Mouse (Mus musculus) forebrain, postnatal 0 days (tissue): ENCODE data around the gene Eaf1. TPM values are rescaled to one million over a fixed set of nuclear protein-coding genes. Genes with fewer than 3 reads are reported as not detected.

ENCODE experiments used
- ATAC-seq: fragments of 200-750 bp; cut with Nextera tagmentation; 2 replicates; pipeline ENCODE4 v1.8.0; 2017; ENCODE audit warnings: mild to moderate bottlenecking, moderate library complexity
- DNase-seq: peaks from one replicate; pipeline ENCODE4 v3.0.0-alpha.2; 2015
- H3K27ac ChIP-seq: fragments of 300-500 bp; sonication (generic); 2 replicates; pipeline ENCODE4 v1.5.1; 2014; ENCODE audit warnings: low read depth, mild to moderate bottlenecking, antibody characterized with exemption, low read length, moderate library complexity, mixed read lengths
- H3K27me3 ChIP-seq: fragments of 300-500 bp; sonication (generic); 2 replicates; pipeline ENCODE4 v1.6.1; 2014; ENCODE audit warnings: mild to moderate bottlenecking, low read length, mixed read lengths; ENCODE audit not compliant: insufficient read depth
- H3K36me3 ChIP-seq: fragments of 300-500 bp; sonication (generic); 2 replicates; pipeline ENCODE4 v1.6.1; 2014; ENCODE audit warnings: mild to moderate bottlenecking, moderate library complexity; ENCODE audit not compliant: insufficient read depth
- H3K4me1 ChIP-seq: fragments of 300-500 bp; sonication (generic); 2 replicates; pipeline ENCODE4 v1.6.1; 2014; ENCODE audit warnings: antibody characterized with exemption; ENCODE audit not compliant: insufficient read depth
- H3K4me2 ChIP-seq: fragments of 300-500 bp; sonication (generic); 2 replicates; pipeline ENCODE4 v1.6.1; 2014; ENCODE audit warnings: low read depth, mild to moderate bottlenecking, moderate library complexity
- H3K4me3 ChIP-seq: fragments of 300-500 bp; sonication (generic); 2 replicates; pipeline ENCODE4 v1.5.1; 2014; ENCODE audit warnings: low read depth, low read length, mixed read lengths
- H3K9ac ChIP-seq: fragments of 300-500 bp; sonication (generic); 2 replicates; pipeline ENCODE4 v1.6.1; 2014; ENCODE audit warnings: mild to moderate bottlenecking
- H3K9me3 ChIP-seq: fragments of 300-500 bp; sonication (generic); 2 replicates; pipeline ENCODE4 v1.6.1; 2016; ENCODE audit warnings: low read length
- CTCF ChIP-seq: sonication (generic); IDR thresholded peaks from 2 replicates; pipeline ENCODE4 v1.5.1; 2016; ENCODE audit warnings: antibody characterized with exemption, control low read depth, low read depth
- WGBS: fragments of 180-500 bp; shearing (Covaris S2); extraction: QIAGEN DNeasy Blood & Tissue Kit; methylation state at CpG from one replicate; pipeline ENCODE4 v1.1.7; 2014; 5-methylcytosine and 5-hydroxymethylcytosine counted together
- polyA plus RNA-seq: library from polyadenylated mRNA; unstranded; fragments of >200 nt; fragmentation: Nextera tagmentation; extraction: Ambion mirVana; gene quantifications from 2 replicates; pipeline ENCODE4 v1.2.1, GENCODE M21; 2015
- total RNA-seq: library from RNA; depleted of rRNA; stranded (reverse); fragments of >200 nt; gene quantifications from 2 replicates; pipeline ENCODE4 v1.2.3, GENCODE M21; 2014

Gene Eaf1
- total and polyA plus RNA-seq, 2 experiments from 2014 or later = 5.5 to 10.1 TPM

DNA sequence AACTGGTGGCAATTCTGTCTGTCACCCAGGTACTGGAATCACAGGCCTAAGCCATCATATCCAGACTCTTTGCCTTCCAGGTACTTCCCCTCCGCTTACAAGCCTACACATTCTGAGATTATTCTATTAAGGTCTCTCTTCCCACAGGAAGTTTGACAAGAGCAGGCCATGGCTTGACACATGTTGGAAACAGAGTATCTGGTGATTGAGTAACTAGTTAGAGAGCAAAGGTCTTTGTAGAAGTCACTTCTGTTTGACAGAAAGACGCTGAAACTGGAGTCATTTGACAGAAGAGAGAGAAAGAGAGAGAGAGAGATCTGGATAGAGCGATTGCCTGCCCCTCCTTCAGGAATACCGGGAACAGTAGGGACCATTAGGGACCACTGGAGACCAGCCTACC, 36.6 kb downstream of the Eaf1 start:
- Histone ChIP-seq H3K36me3 (no peaks in the 10 kb centered on the region), H3K4me2 (no peak overlapping the region), H3K9me3 (no peaks in the 10 kb centered on the region), H3K27ac (no peak overlapping the region), H3K4me3 (no peak overlapping the region), H3K4me1 (no peaks in the 10 kb centered on the region), H3K27me3 (no peaks in the 10 kb centered on the region), H3K9ac (no peak overlapping the region)
- no peak for TF ChIP-seq CTCF
- no peak for ATAC-seq
- 94% methylated on average over 4 of the region's 4 CpGs for WGBS
- no peak for DNase-seq

DNA sequence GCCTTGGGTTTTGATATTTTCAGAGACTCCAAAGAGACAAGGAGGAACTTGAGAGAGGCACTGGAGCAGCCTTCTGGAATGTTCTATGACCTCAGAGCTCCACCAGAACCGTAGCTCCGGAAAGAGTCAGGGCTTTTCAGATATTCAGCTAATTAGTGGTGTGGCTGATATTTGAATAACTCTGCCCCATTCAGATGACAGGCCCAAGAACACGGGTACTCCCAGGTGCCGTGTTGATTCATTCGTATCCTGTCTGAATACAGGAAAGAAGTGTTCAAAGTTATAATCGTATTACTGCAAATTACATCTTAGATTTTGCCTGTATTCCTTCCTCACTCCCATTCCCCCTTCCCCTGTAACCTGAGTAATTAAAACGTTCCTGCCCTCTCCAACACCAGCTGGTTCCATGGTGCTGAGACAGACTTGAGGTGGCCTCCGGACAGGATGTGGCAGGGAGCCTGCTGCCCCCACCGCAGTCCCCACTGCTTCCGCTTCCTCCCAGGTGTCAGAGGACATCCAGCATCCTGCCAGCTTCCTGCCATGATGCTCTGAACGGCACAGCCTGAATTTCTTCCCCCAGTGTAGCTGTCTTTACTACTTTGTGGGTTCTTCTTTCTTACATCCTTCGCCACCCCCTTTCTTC, 37.4 kb downstream of the Eaf1 start:
- no peaks in the 10 kb centered on the region for H3K27me3 ChIP-seq
- no peaks in the 10 kb centered on the region for H3K36me3 ChIP-seq
- TF ChIP-seq CTCF = no peak
- no peak overlapping the region for H3K9ac ChIP-seq
- H3K4me2 ChIP-seq = no peak overlapping the region
- 72% methylated on average over 12 of the region's 12 CpGs for WGBS
- H3K4me3 ChIP-seq = no peak overlapping the region
- ATAC-seq = no peak
- DNase-seq = no peak
- no peak overlapping the region for H3K27ac ChIP-seq
- H3K9me3 ChIP-seq = no peaks in the 10 kb centered on the region
- no peaks in the 10 kb centered on the region for H3K4me1 ChIP-seq

DNA sequence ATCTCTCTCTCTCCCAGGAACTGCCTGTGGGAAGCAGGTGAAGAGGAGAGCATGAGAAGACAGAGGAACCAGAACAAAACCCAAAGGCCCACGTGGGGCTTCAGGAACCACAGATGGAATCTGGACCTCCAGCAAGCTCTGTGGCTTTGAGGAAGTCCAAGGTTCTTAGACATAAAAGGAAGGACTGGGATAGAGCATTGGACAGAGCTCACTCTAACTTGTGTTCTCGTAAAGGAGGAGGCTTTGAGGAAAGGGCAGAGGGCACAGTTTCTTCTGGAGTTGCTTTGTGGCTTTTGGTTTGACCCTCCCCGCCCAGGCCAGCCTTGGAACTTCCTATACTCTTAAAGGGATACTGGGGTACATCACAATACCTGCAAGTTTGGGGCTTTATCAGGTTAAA, 38.5 kb downstream of the Eaf1 start:
- no peaks in the 10 kb centered on the region for H3K36me3 ChIP-seq
- no peak overlapping the region for H3K9ac ChIP-seq
- H3K4me2 ChIP-seq = no peak overlapping the region
- no peak for ATAC-seq
- no peak for TF ChIP-seq CTCF
- DNase-seq = no peak
- H3K27me3 ChIP-seq = no peaks in the 10 kb centered on the region
- WGBS = 66% methylated on average over 3 of the region's 3 CpGs
- no peak overlapping the region for H3K27ac ChIP-seq
- H3K4me3 ChIP-seq = no peak overlapping the region
- no peaks in the 10 kb centered on the region for H3K9me3 ChIP-seq
- no peaks in the 10 kb centered on the region for H3K4me1 ChIP-seq

DNA sequence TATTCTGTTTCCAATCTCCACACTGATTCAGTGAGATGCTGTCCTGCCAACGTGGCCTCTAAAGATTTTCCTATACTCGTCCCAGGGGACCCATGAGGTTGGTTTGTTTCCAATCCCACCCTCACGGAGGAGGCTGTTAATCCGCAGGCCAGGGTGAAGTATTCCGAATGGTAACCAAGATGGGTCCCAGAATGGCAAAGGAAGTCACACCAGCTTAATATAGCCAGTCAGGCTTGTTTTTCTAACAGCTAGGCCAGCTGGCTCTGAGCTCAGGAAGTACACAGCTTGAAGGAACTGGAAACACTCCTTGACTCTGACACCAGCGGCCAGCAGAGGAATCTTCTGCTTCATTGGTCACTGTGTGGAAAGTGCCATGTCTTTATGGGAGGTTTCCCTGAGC, 43.1 kb downstream of the Eaf1 start:
- no peak for ATAC-seq

DNA sequence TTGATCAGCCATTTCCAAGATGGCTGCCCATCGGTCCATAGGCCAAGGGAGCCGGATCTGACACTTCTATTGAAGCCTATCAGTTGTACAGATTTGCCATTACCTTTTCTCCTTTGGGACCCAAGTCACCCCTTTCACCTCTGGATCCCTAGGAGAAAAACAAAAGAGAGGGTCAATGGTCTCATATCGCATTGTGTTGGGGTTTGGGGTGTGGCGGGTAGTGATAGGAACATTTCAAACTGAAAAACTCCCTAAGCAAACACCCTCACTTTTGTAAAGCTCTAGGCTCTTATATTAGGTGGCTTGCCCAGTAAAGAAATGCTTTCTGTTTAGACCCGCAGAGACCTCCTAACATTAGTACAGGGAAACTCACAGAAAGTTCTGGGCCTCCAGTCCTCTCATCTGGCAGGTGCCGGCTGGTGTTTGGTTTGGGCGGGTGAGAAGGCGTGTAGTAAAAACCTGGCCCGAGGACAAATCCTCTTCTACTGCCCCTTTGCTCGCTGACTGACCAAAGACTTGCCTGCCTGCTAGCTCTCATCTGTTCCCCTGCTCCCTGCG, 49.8 kb downstream of the Eaf1 start:
- H3K27me3 ChIP-seq = no peaks in the 10 kb centered on the region
- WGBS = 84% methylated on average over 11 of the region's 11 CpGs
- H3K27ac ChIP-seq = no peak overlapping the region
- H3K4me1 ChIP-seq = no peaks in the 10 kb centered on the region
- H3K9me3 ChIP-seq = no peaks in the 10 kb centered on the region
- H3K4me2 ChIP-seq = no peak overlapping the region
- TF ChIP-seq CTCF = no peak
- ATAC-seq (no peak), DNase-seq (no peak)
- H3K9ac ChIP-seq = no peak overlapping the region
- H3K4me3 ChIP-seq = no peak overlapping the region
- H3K36me3 ChIP-seq = no peaks in the 10 kb centered on the region

More for the DNA sequence above, 43.1 kb downstream of the Eaf1 start:
- DNase-seq = no peak
- Histone ChIP-seq H3K4me3 (no peak overlapping the region), H3K4me2 (no peak overlapping the region), H3K27ac (no peak overlapping the region), H3K9ac (no peak overlapping the region), H3K4me1 (no peaks in the 10 kb centered on the region), H3K9me3 (no peaks in the 10 kb centered on the region), H3K27me3 (no peaks in the 10 kb centered on the region), H3K36me3 (no peaks in the 10 kb centered on the region)
- no peak for TF ChIP-seq CTCF
- WGBS = 71% methylated on average over 6 of the region's 6 CpGs

DNA sequence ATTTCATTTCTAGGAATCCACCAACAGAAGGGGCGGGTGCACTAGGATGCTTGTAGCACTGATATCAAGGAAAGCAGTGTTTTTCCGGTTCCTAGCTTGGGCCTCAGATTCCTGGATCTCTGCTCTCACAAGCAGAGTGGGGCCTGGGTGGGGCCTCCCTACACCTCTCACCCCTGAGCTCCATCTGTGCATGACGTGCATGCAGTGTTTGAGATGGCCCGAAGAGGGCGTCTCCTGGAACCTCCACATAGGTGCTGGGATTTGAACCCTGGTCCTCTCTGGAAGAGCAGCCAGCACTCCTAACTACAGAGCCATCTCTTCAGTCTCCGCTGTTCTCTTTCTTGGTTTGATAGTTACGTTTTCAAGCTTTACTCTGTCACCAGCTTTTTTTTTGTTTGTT, 60.8 kb downstream of the Eaf1 start:
- WGBS = 91% methylated on average over 7 of the region's 7 CpGs
- DNase-seq = no peak
- Histone ChIP-seq H3K4me1 (no peaks in the 10 kb centered on the region), H3K36me3 (no peaks in the 10 kb centered on the region), H3K27ac (no peak overlapping the region), H3K9ac (no peak overlapping the region), H3K27me3 (no peaks in the 10 kb centered on the region), H3K4me3 (no peak overlapping the region), H3K4me2 (no peak overlapping the region), H3K9me3 (no peaks in the 10 kb centered on the region)
- ATAC-seq = no peak
- no peak for TF ChIP-seq CTCF

DNA sequence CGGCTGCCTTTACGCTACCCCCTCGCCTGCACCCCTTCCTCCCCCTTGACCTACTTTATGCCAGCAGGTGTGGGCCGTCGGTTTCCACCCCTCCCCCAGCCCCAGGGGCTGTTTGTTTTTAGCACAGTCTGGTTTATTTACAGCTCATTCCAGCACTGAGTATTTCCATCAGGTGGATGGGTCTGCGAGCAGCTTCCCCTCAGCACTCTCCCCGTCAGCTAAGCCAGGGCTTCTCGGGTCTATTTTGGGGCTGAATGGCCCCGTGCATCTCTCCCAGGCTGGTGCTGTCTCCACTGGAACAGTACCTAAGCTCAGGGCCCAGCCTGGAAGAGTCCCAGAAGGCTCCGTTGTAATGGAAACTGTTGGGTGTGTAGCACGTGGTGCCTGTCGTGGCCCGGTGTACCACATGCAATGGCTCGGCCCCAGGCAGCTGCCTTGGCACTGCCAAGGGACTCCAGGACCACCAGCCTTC, 61.8 kb downstream of the Eaf1 start:
- Histone ChIP-seq H3K27ac (no peak overlapping the region), H3K4me3 (no peak overlapping the region)
- WGBS = 65% methylated on average over 14 of the region's 14 CpGs

More for the DNA sequence above, 61.8 kb downstream of the Eaf1 start:
- Histone ChIP-seq H3K4me1 (no peaks in the 10 kb centered on the region), H3K9me3 (no peaks in the 10 kb centered on the region), H3K36me3 (no peaks in the 10 kb centered on the region), H3K27me3 (no peaks in the 10 kb centered on the region), H3K9ac (no peak overlapping the region), H3K4me2 (no peak overlapping the region)
- TF ChIP-seq CTCF = no peak
- ATAC-seq = no peak; the same call in 1 of the 2 replicates
- DNase-seq = no peak
